Mouse (Mus musculus) liver, adult 2 months (tissue): ENCODE data around the gene Gm21970.

Experiments
- CTCF ChIP-seq: fragments of 200-500 bp; IDR thresholded peaks from 2 replicates; pipeline ENCODE4 v1.5.1; 2011; ENCODE audit warnings: low read depth, low read length, control low read depth
- POLR2A ChIP-seq: fragments of 200-500 bp; IDR thresholded peaks from 2 replicates; pipeline ENCODE4 v1.6.1; 2011; ENCODE audit warnings: low read length, control low read depth; ENCODE audit not compliant: insufficient read depth; ENCODE audit errors: extremely low read depth

GRCm38 (mm10) chr16:91348264-91348565 is 43.3 kb upstream of the Gm21970 start:
- no peak for TF ChIP-seq CTCF
- TF ChIP-seq POLR2A: no peak
